Mouse (Mus musculus) liver, embryonic 13.5 days (tissue): ENCODE measurements at regions not wholly inside any gene's neighbourhood (a gene's known extent, or its start where the extent isn't known, plus 50 kb on each side); places are given as distances from the start of the nearest gene placed in this dataset.

ENCODE experiments used
- ATAC-seq: fragments of 200-750 bp; cut with Nextera tagmentation; 2 replicates; pipeline ENCODE4 v1.8.0; 2017; ENCODE audit warnings: low read depth, mild to moderate bottlenecking, moderate number of reproducible peaks, moderate library complexity
- DNase-seq: peaks from one replicate; pipeline ENCODE4 v3.0.0; 2022
- H3K27ac ChIP-seq: fragments of 300-500 bp; sonication (generic); 2 replicates; pipeline ENCODE4 v1.5.1; 2015; ENCODE audit warnings: moderate library complexity, mild to moderate bottlenecking, inconsistent platforms
- H3K27me3 ChIP-seq: fragments of 300-500 bp; sonication (generic); 2 replicates; pipeline ENCODE4 v1.6.1; 2015; ENCODE audit warnings: mild to moderate bottlenecking, inconsistent platforms
- H3K36me3 ChIP-seq: fragments of 300-500 bp; sonication (generic); 2 replicates; pipeline ENCODE4 v1.6.1; 2015; ENCODE audit warnings: mild to moderate bottlenecking, inconsistent platforms
- H3K4me1 ChIP-seq: fragments of 300-500 bp; sonication (generic); replicated peaks from 2 replicates; pipeline ENCODE4 v1.6.1; 2015; ENCODE audit warnings: inconsistent platforms
- H3K4me2 ChIP-seq: fragments of 300-500 bp; sonication (generic); 2 replicates; pipeline ENCODE4 v1.6.1; 2015; ENCODE audit warnings: inconsistent platforms, mild to moderate bottlenecking, moderate library complexity
- H3K4me3 ChIP-seq: fragments of 300-500 bp; sonication (generic); replicated peaks from 2 replicates; pipeline ENCODE4 v1.5.1; 2015; ENCODE audit warnings: mild to moderate bottlenecking, inconsistent platforms
- H3K9ac ChIP-seq: fragments of 300-500 bp; sonication (generic); 2 replicates; pipeline ENCODE4 v1.6.1; 2015; ENCODE audit warnings: mild to moderate bottlenecking, inconsistent platforms
- H3K9me3 ChIP-seq: fragments of 300-500 bp; sonication (generic); replicated peaks from 2 replicates; pipeline ENCODE4 v1.6.1; 2016; ENCODE audit warnings: inconsistent platforms
- WGBS: fragments of 180-500 bp; shearing (Covaris S2); methylation state at CpG from one replicate; pipeline ENCODE4 v1.1.7; 2015; ENCODE audit not compliant: insufficient replicate concordance; 5-methylcytosine and 5-hydroxymethylcytosine counted together

DNA sequence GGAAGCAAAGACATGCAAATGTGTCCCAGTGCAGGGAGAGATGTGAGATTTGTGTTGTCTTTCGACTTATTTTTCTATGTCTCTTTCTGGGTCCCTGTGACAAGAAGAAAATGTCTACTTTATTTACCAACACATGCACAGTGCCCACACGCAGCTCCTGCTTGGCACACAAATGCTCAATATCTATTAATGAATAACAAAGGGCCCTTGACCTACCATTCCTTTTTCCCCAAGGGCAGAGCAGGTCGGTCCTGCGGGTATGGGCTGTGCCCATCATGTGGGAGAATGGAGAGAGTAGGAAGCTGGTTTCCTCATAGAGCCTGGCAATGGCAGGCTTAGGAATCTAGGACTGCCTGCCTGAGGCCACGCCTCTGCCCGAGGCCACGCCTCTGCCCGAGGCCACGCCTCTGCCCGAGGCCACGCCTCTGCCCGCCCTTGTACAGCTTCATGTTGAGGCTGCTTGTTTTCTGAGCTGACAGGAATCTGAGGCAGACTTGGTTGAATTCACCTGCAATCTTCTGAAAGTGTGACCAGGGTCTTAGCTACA, 98.8 kb upstream of the Ankrd28 start:
- ATAC-seq (peak; percentile 61; the same call in 1 of the 2 replicates), DNase-seq (no peak)
- H3K27me3 ChIP-seq: peaks cover 5% of the 10 kb centered on the region; the same call in 1 of the 2 replicates
- peaks cover 12% of the 10 kb centered on the region; the same call in 1 of the 2 replicates for H3K4me1 ChIP-seq
- no peaks in the 10 kb centered on the region for H3K36me3 ChIP-seq
- H3K4me2 ChIP-seq: no peak overlapping the region
- H3K9me3 ChIP-seq: no peaks in the 10 kb centered on the region
- WGBS: 40% methylated on average over 12 of the region's 12 CpGs
- no peak overlapping the region for H3K4me3 ChIP-seq
- H3K27ac ChIP-seq: no peak overlapping the region
- H3K9ac ChIP-seq: no peak overlapping the region

GRCm38 (mm10) chr14:31930367-31930766, 98.4 kb upstream of the Galnt15 start:
- Histone ChIP-seq H3K27ac (no peak overlapping the region), H3K4me1 (peaks cover 15% of the 10 kb centered on the region; the same call in 1 of the 2 replicates), H3K27me3 (peaks cover 8% of the 10 kb centered on the region; the same call in 1 of the 2 replicates), H3K36me3 (no peaks in the 10 kb centered on the region), H3K4me2 (no peak overlapping the region), H3K4me3 (no peak overlapping the region), H3K9ac (no peak overlapping the region), H3K9me3 (no peaks in the 10 kb centered on the region)
- DNase-seq (no peak), ATAC-seq (0 out of 2 replicates have a peak, but pooled peaks have one; percentile 15)
- WGBS: 54% methylated on average over 9 of the region's 9 CpGs

GRCm38 (mm10) chr14:31931971-31932370, 96.8 kb upstream of the Galnt15 start:
- ATAC-seq (no peak), DNase-seq (no peak)
- no peak overlapping the region for H3K27ac ChIP-seq
- H3K4me1 ChIP-seq: peaks cover 15% of the 10 kb centered on the region; the same call in 1 of the 2 replicates
- WGBS: 64% methylated on average over 5 of the region's 5 CpGs
- H3K27me3 ChIP-seq: peaks cover 8% of the 10 kb centered on the region; the same call in 1 of the 2 replicates
- no peak overlapping the region for H3K4me2 ChIP-seq
- no peaks in the 10 kb centered on the region for H3K36me3 ChIP-seq
- no peaks in the 10 kb centered on the region for H3K9me3 ChIP-seq
- no peak overlapping the region for H3K9ac ChIP-seq
- H3K4me3 ChIP-seq: no peak overlapping the region

GRCm38 (mm10) chr14:31933441-31933840, 95.3 kb upstream of the Galnt15 start:
- Histone ChIP-seq H3K27ac (no peak overlapping the region), H3K4me3 (peak overlapping the region; percentile 32; the same call in 1 of the 2 replicates), H3K4me1 (peaks cover 15% of the 10 kb centered on the region; the same call in 1 of the 2 replicates), H3K9ac (no peak overlapping the region), H3K4me2 (peak overlapping the region; percentile 53), H3K9me3 (no peaks in the 10 kb centered on the region), H3K27me3 (peaks cover 8% of the 10 kb centered on the region; the same call in 1 of the 2 replicates), H3K36me3 (no peaks in the 10 kb centered on the region)
- ATAC-seq (no peak), DNase-seq (no peak)
- 16% methylated on average over 9 of the region's 9 CpGs for WGBS

- Histone ChIP-seq H3K4me1 (peaks cover 15% of the 10 kb centered on the region; the same call in 1 of the 2 replicates), H3K27me3 (peaks cover 8% of the 10 kb centered on the region; the same call in 1 of the 2 replicates), H3K27ac (no peak overlapping the region), H3K4me2 (peak overlapping the region; percentile 53), H3K9me3 (no peaks in the 10 kb centered on the region), H3K4me3 (peak overlapping the region; percentile 32; the same call in 1 of the 2 replicates), H3K36me3 (no peaks in the 10 kb centered on the region), H3K9ac (no peak overlapping the region)
- 4% methylated on average over 13 of the region's 13 CpGs for WGBS
- ATAC-seq (no peak), DNase-seq (no peak)
Measured at GRCm38 (mm10) chr14:31933841-31934271, 94.9 kb upstream of the Galnt15 start.

DNA sequence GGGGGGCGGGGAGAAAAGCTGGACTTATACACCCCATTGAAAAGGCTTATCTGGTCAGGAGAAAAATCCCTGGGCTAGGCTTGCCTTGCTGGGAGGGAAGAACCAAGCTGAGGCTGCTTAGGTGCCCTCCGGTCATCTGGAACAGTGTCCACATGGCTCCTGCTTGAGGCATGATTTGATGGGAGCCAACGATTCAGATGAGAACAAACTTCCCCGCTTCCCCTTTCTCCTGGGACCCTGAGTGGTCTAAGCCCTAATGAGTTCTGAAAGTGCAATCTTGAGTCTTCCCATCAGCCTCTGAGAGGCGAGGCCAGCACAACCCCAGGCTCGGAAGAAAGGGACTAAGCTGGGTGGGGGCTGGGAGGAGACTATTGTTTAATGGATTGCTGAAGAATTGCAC, 94.5 kb upstream of the Galnt15 start:
- H3K9ac ChIP-seq: no peak overlapping the region

DNA sequence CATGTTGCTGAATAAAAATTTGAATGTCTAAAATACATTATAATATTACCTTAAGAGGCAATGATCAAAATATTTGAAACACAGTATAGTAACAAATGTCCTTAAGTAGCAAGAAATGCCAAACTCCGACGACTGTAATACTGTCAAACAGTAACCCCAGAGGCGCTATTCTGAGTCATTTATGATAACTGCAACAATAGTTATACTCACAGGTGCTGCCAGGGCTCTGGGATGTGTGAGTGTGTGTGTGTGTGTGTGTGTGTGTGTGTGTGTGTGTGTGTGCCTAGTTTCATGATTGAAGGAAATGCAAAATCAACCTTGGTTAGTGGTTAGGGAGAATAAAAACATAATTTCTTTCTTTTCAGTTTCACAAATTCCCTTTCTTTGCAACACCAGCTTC, 94.0 kb upstream of the Galnt15 start:
- H3K9ac ChIP-seq: no peak overlapping the region
- H3K4me3 ChIP-seq: no peak overlapping the region
- H3K9me3 ChIP-seq: no peaks in the 10 kb centered on the region
- peaks cover 11% of the 10 kb centered on the region; the same call in 1 of the 2 replicates for H3K4me1 ChIP-seq
- H3K27me3 ChIP-seq: peaks cover 8% of the 10 kb centered on the region; the same call in 1 of the 2 replicates
- ATAC-seq (no peak), DNase-seq (no peak)
- H3K27ac ChIP-seq: no peak overlapping the region
- 33% methylated on average over 3 of the region's 3 CpGs for WGBS
- no peaks in the 10 kb centered on the region for H3K36me3 ChIP-seq
- no peak overlapping the region for H3K4me2 ChIP-seq

More for the DNA sequence above, 94.5 kb upstream of the Galnt15 start:
- Histone ChIP-seq H3K4me3 (peak overlapping the region; percentile 32; the same call in 1 of the 2 replicates), H3K27me3 (peaks cover 8% of the 10 kb centered on the region; the same call in 1 of the 2 replicates), H3K36me3 (no peaks in the 10 kb centered on the region), H3K4me2 (peak overlapping the region; percentile 53), H3K4me1 (peaks cover 13% of the 10 kb centered on the region; the same call in 1 of the 2 replicates), H3K27ac (no peak overlapping the region), H3K9me3 (no peaks in the 10 kb centered on the region)
- ATAC-seq (no peak), DNase-seq (no peak)
- WGBS: 14% methylated on average over 5 of the region's 6 CpGs

DNA sequence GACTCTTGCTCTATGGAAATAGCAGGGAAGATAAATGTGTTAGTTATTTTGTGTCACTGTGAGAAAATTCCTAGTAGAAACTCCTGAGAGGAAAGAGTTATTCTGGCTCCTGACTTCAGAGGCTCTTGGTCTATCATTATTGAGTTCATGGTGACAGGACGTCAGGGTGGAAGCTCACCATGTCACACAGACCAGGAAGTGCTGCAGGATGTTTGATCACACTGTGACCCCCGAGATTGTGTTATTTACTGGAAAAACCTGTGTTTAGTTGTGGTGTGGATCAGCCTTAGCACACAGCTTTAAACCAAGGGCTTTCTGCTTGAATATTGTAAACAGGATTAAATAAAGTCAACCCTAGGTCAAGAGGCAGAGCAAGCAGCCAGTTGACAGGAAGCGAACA, 93.4 kb upstream of the Galnt15 start:
- no peak overlapping the region for H3K4me3 ChIP-seq
- ATAC-seq: no peak
- peaks cover 8% of the 10 kb centered on the region; the same call in 1 of the 2 replicates for H3K27me3 ChIP-seq
- H3K4me1 ChIP-seq: peaks cover 11% of the 10 kb centered on the region; the same call in 1 of the 2 replicates
- WGBS: 32% methylated on average over 3 of the region's 3 CpGs
- H3K27ac ChIP-seq: no peak overlapping the region
- DNase-seq: no peak
- H3K9me3 ChIP-seq: no peaks in the 10 kb centered on the region
- no peak overlapping the region for H3K4me2 ChIP-seq
- H3K9ac ChIP-seq: no peak overlapping the region
- H3K36me3 ChIP-seq: no peaks in the 10 kb centered on the region

- Histone ChIP-seq H3K36me3 (no peaks in the 10 kb centered on the region), H3K4me1 (peaks cover 11% of the 10 kb centered on the region; the same call in 1 of the 2 replicates), H3K27me3 (peaks cover 8% of the 10 kb centered on the region; the same call in 1 of the 2 replicates), H3K9me3 (no peaks in the 10 kb centered on the region), H3K9ac (no peak overlapping the region), H3K4me3 (no peak overlapping the region), H3K27ac (no peak overlapping the region), H3K4me2 (no peak overlapping the region)
- 60% methylated on average over 3 of the region's 3 CpGs for WGBS
- ATAC-seq (no peak), DNase-seq (no peak)
Measured at GRCm38 (mm10) chr14:31936581-31936980, 92.2 kb upstream of the Galnt15 start.

DNA sequence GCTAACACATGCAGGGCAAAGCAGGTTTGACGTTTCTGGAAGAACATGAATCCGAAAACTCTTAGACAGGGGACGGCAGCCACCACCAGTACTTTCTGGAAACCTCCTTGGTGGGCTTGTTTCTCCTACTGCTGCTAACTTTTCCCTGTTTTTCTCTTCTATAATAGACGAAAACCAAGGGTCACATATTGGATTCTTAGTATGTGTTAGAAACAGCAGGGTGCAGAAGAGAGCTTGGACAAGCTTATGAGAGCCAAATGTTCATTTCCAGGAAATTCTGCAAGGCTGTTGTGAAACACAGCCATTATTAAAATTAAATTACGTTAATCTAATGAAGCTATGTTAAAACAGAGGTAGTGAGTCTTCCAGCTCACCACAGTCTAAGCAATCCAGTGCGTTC, 87.9 kb upstream of the Galnt15 start:
- Histone ChIP-seq H3K27me3 (no peaks in the 10 kb centered on the region), H3K36me3 (no peaks in the 10 kb centered on the region), H3K27ac (no peak overlapping the region), H3K9ac (no peak overlapping the region), H3K4me2 (no peak overlapping the region), H3K9me3 (no peaks in the 10 kb centered on the region), H3K4me3 (no peak overlapping the region), H3K4me1 (no peaks in the 10 kb centered on the region)
- no peak for ATAC-seq
- no peak for DNase-seq
- WGBS: 70% methylated on average over 6 of the region's 6 CpGs

DNA sequence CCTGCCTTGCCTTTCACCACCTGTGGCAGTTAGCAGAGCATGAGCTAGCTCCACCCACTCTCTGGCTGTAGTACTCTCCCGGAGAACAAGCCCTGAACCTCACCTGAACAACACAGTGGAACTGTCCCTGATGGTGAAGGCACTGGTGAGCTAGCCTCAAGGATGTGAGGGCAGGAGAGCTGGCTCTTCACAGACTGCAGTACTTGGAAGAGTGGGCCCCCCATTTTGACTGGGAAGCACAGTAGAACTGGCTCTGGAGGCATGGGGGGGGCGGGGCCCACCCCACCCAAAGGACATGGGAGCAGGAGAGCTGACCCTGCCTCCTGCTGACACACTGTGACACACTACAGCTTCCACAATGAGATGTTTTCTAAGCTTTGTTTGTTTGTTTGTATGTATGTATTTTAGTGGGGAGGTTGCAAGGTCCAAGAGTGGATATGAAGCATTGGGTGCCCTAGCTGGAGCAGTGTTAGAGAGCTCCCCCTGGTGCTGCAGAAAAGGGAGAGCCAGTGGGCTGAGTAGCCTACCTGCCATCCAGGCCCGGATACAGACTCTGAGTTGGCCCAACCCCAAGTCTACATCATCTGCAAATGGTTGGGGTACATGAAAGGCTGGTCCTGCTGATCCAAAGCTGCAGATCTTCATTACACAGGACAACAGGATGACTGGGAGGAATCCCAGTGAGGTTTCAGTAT, 86.4 kb upstream of the Galnt15 start:
- DNase-seq: no peak
- WGBS: 42% methylated on average over 3 of the region's 3 CpGs
- H3K27me3 ChIP-seq: no peaks in the 10 kb centered on the region
- ATAC-seq: no peak
- H3K4me3 ChIP-seq: no peak overlapping the region
- H3K9ac ChIP-seq: no peak overlapping the region
- no peaks in the 10 kb centered on the region for H3K4me1 ChIP-seq
- H3K4me2 ChIP-seq: no peak overlapping the region
- H3K27ac ChIP-seq: no peak overlapping the region
- H3K36me3 ChIP-seq: no peaks in the 10 kb centered on the region
- no peaks in the 10 kb centered on the region for H3K9me3 ChIP-seq
